Mouse (Mus musculus) heart, embryonic 12.5 days (tissue): ENCODE data around the gene Prc1. TPM values are rescaled to one million over a fixed set of nuclear protein-coding genes. Genes with fewer than 3 reads are reported as not detected.

Experiments
- ATAC-seq: fragments of 200-750 bp; cut with Nextera tagmentation; 2 replicates; pipeline ENCODE4 v1.8.0; 2017; ENCODE audit warnings: moderate TSS enrichment, moderate library complexity; ENCODE audit not compliant: insufficient number of reproducible peaks, low FRiP score
- H3K27ac ChIP-seq: fragments of 300-500 bp; sonication (generic); 2 replicates; pipeline ENCODE4 v1.5.1; 2016; ENCODE audit warnings: mild to moderate bottlenecking, moderate library complexity; ENCODE audit not compliant: poor library complexity, severe bottlenecking
- H3K27me3 ChIP-seq: fragments of 300-500 bp; sonication (generic); replicated peaks from 2 replicates; pipeline ENCODE4 v1.6.1; 2016; ENCODE audit warnings: mild to moderate bottlenecking, moderate library complexity
- H3K36me3 ChIP-seq: fragments of 300-500 bp; sonication (generic); 2 replicates; pipeline ENCODE4 v1.6.1; 2016; ENCODE audit warnings: mild to moderate bottlenecking, moderate library complexity
- H3K4me1 ChIP-seq: fragments of 300-500 bp; sonication (generic); replicated peaks from 2 replicates; pipeline ENCODE4 v1.6.1; 2016; ENCODE audit warnings: mild to moderate bottlenecking
- H3K4me2 ChIP-seq: fragments of 300-500 bp; sonication (generic); 2 replicates; pipeline ENCODE4 v1.6.1; 2016; ENCODE audit warnings: mild to moderate bottlenecking, moderate library complexity
- H3K4me3 ChIP-seq: fragments of 300-500 bp; sonication (generic); 2 replicates; pipeline ENCODE4 v1.5.1; 2016; ENCODE audit warnings: mild to moderate bottlenecking
- H3K9ac ChIP-seq: fragments of 300-500 bp; sonication (generic); 2 replicates; pipeline ENCODE4 v1.6.1; 2016; ENCODE audit warnings: mild to moderate bottlenecking, moderate library complexity
- H3K9me3 ChIP-seq: fragments of 300-500 bp; sonication (generic); replicated peaks from 2 replicates; pipeline ENCODE4 v1.6.1; 2016; ENCODE audit warnings: mild to moderate bottlenecking, moderate library complexity
- WGBS: fragments of 180-500 bp; shearing (Covaris S2); methylation state at CpG from one replicate; pipeline ENCODE4 v1.1.7; 2016; 5-methylcytosine and 5-hydroxymethylcytosine counted together
- polyA plus RNA-seq: library from polyadenylated mRNA; unstranded; fragments of >200 nt; fragmentation: Nextera tagmentation; extraction: Ambion mirVana; gene quantifications from 2 replicates; pipeline ENCODE4 v1.2.1, GENCODE M21; 2016

Gene Prc1
- polyA plus RNA-seq, 1 experiment from 2014 or later = 137 TPM

DNA sequence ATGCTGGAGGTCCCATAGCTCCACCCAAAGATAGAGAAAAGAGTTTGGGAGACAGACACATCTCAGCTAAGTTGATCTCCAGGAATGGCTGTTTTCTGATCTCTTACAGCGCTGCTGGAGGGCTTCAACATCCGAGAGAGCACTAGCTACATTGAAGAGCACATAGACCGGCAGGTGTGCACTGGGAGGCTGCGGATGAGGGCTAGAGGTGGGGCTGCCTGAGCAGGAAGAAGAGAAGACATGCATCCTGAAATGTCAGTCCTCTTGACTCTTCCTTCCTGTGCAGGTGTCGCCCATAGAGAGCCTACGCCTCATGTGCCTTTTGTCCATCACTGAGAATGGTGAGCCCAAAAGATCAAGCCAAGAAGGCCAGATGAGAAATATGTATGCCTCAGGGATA, 8.5 kb upstream of the Prc1 start:
- Histone ChIP-seq H3K4me1 (peaks cover 4% of the 10 kb centered on the region; the same call in 1 of the 2 replicates), H3K9ac (no peak overlapping the region), H3K4me2 (no peak overlapping the region), H3K27ac (no peak overlapping the region), H3K9me3 (no peaks in the 10 kb centered on the region; the same call in 1 of the 2 replicates), H3K4me3 (no peak overlapping the region), H3K27me3 (no peaks in the 10 kb centered on the region), H3K36me3 (peaks cover 73% of the 10 kb centered on the region)
- no peak for ATAC-seq
- WGBS = 90% methylated on average over 6 of the region's 6 CpGs

DNA sequence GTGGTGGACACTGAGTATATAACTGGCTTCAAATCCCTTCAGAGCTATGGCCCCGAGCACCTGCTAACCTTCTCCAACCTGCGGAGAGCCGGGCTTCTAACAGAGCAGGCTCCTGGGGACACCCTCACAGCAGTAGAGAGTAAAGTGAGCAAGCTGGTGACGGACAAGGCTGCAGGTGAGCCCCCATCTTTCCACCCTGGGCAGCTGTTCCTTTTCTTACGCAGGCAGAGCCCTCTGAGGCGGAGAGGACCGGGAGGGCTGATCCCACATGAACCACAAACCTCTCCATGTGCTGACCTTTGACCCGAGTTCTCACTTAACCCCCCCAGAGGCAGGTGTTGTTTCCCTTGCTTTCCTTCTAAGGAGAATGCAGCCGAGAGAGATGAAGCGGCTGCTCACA, 6.5 kb upstream of the Prc1 start:
- H3K4me2 ChIP-seq = no peak overlapping the region

DNA sequence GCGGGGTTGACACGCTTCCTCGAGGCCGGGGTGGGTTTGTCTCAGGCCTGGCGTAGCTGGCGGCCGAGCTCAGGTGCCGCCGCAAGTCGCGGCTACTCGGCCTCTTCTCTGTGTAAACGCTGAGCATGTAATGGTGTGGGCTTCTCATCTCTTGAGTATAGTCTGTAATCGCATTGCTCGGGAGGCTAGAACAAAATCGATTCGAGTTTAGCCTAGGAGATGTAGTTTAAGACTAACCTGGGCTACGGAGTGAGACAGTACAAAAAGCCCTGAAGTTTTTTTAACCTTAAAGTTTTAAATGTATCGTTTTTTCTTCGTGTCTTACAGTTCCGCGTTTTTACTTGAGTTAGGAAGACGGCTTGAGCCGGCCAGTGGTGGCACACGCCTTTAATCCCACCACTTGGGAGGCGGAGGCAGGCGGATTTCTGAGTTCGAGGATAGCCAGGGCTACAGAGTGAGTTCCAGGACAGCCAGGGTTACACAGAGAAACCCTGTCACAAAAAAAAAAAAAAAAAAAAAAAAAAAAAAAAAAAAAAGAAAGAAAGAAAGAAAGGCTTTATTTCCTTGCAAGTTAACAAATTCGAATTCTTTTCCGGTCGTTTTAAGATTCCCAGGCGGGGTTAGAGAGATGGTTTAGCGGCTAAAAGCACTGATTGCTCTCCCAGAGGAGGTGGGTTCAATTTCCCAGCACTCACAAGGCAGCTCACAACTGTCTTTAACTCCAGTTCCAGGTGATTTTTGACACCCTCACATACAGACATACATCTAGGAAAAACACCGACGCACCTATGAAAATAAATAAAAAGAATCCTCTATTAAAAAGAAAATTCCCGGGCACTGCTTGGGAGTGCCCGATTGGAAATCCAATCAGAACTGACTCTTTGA, 756 bp downstream of the Prc1 start:
- H3K27me3 ChIP-seq = no peaks in the 10 kb centered on the region
- ATAC-seq = peak; percentile 67
- H3K9me3 ChIP-seq = no peaks in the 10 kb centered on the region; the same call in 1 of the 2 replicates
- H3K27ac ChIP-seq = peak overlapping the region; percentile 83
- H3K4me3 ChIP-seq = peak overlapping the region; percentile 93
- H3K36me3 ChIP-seq = peaks cover 32% of the 10 kb centered on the region
- peaks cover 19% of the 10 kb centered on the region for H3K4me1 ChIP-seq
- H3K9ac ChIP-seq = peak overlapping the region; percentile 87
- H3K4me2 ChIP-seq = peak overlapping the region; percentile 79
- WGBS = 8% methylated on average over 37 of the region's 37 CpGs

More for the DNA sequence above, 6.5 kb upstream of the Prc1 start:
- Histone ChIP-seq H3K36me3 (peaks cover 79% of the 10 kb centered on the region), H3K9ac (no peak overlapping the region), H3K4me3 (no peak overlapping the region), H3K4me1 (peaks cover 4% of the 10 kb centered on the region; the same call in 1 of the 2 replicates), H3K27ac (no peak overlapping the region), H3K27me3 (no peaks in the 10 kb centered on the region), H3K9me3 (no peaks in the 10 kb centered on the region; the same call in 1 of the 2 replicates)
- ATAC-seq = no peak
- 84% methylated on average over 10 of the region's 10 CpGs for WGBS

DNA sequence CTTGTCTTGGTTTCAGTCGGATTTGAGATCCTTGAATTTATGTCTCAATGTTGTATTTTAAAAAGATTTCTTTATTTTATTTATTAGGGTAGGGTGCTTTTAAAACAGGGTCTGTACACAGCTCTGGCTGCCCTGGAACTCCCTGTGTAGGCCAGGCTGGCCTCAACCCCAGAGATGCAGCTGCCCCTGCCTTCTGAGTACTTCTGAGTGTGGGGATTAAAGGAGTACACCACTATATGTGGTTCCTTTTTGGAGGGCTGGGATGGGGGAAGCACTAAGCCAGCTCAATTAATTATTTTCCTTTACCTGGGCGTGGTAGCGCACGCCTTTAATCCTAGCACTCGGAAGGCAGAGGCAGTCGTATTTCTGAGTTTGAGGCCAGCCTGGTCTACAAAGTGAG, 2.2 kb downstream of the Prc1 start:
- Histone ChIP-seq H3K4me2 (peak overlapping the region; percentile 42), H3K9ac (no peak overlapping the region), H3K9me3 (no peaks in the 10 kb centered on the region), H3K36me3 (peaks cover 29% of the 10 kb centered on the region), H3K27me3 (no peaks in the 10 kb centered on the region), H3K27ac (no peak overlapping the region), H3K4me3 (0 out of 2 replicates have a peak overlapping the region, but pooled peaks have one; percentile 12), H3K4me1 (peaks cover 19% of the 10 kb centered on the region)
- 92% methylated on average over 6 of the region's 6 CpGs for WGBS
- no peak for ATAC-seq

DNA sequence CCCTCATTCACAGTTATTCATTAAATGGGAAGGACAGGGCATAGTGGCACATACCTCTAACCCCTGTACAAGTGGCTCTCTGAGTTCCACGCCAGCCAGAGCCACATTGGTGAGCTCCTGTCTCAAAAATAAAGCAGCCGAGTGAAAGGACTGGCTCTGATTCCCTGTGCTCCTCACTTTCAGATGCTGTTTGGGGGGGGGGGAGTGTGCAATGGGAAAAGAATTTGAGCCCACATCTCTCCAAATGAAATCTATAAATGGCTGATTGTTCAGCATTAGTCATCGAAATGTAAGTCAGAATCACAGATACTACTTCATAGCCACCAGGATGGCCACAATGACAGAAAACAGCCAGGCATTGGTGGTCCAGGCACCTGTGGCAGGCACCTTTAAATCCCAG, 2.8 kb downstream of the Prc1 start:
- WGBS = 69% methylated on average over 3 of the region's 3 CpGs
- H3K9me3 ChIP-seq = no peaks in the 10 kb centered on the region
- ATAC-seq = no peak
- peaks cover 34% of the 10 kb centered on the region for H3K36me3 ChIP-seq
- no peaks in the 10 kb centered on the region for H3K27me3 ChIP-seq
- no peak overlapping the region for H3K27ac ChIP-seq
- 0 out of 2 replicates have a peak overlapping the region, but pooled peaks have one; percentile 42 for H3K4me2 ChIP-seq
- H3K9ac ChIP-seq = no peak overlapping the region
- H3K4me1 ChIP-seq = peaks cover 19% of the 10 kb centered on the region
- no peak overlapping the region for H3K4me3 ChIP-seq

DNA sequence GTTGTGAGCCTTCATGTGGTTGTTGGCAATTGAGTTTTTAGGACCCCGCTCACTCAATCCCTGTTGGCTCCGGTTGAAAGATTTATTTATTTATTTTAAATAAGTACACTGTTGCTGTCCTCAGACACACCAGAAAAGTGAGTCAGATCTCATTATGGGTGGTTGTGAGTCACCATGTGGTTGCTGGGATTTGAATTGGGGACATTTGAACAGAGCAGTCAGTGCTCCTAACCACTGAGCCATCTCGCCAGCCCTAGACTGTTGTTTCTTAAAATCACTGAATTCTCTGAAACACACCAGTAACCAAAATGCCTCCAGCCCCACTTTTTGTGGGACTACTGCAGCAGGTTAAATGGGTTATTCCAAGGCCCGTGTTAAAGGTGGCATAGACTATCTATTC, 4.5 kb downstream of the Prc1 start:
- peaks cover 47% of the 10 kb centered on the region for H3K36me3 ChIP-seq
- no peaks in the 10 kb centered on the region for H3K9me3 ChIP-seq
- no peak overlapping the region for H3K27ac ChIP-seq
- H3K4me3 ChIP-seq = no peak overlapping the region
- no peak overlapping the region for H3K4me2 ChIP-seq
- 94% methylated on average over 4 of the region's 4 CpGs for WGBS
- ATAC-seq = no peak
- H3K9ac ChIP-seq = no peak overlapping the region
- H3K27me3 ChIP-seq = no peaks in the 10 kb centered on the region
- H3K4me1 ChIP-seq = peaks cover 19% of the 10 kb centered on the region

DNA sequence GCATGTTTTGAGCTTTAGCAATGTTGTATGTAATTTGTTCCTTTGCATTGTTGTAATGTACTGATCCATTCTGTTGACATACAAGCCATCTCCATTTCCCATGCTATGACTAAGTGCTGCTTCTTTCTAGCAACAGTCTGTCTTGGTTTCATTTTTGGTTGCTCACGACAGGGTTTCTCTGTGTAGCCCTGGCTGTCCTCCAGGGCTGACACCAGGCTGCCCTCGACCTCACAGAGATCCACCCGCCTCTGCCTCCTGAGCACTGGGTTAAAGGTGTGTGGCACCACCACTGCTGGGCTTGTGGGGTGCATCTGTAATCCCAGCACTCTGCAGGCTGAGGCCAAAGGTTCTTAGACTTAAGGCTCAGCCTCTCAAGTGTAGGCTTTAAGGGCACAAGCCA, 5.3 kb downstream of the Prc1 start:
- Histone ChIP-seq H3K27me3 (no peaks in the 10 kb centered on the region), H3K4me1 (peaks cover 19% of the 10 kb centered on the region), H3K36me3 (peaks cover 55% of the 10 kb centered on the region), H3K4me2 (no peak overlapping the region), H3K4me3 (no peak overlapping the region), H3K9ac (no peak overlapping the region), H3K27ac (no peak overlapping the region), H3K9me3 (no peaks in the 10 kb centered on the region)
- 93% methylated on average over 3 of the region's 3 CpGs for WGBS
- ATAC-seq = no peak

DNA sequence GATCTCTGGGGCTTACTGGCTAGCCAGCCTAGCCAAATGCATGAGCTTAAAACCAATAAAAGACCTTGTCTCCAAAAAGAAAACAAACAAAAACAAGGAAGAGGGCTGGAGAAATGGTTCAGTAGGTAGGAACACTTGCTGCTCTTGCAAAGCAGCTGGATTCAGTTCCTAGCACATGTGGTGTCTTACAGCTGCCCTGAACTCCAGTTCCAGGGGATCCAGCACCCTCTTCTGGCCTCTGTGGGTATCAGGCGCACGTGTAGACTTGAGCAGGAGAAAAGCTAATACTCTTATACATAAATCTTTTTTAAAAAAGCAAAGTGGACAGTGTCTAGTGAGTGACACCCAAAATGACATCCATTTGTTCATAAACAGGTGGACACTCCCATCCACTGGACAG, 7.3 kb downstream of the Prc1 start:
- Histone ChIP-seq H3K9me3 (no peaks in the 10 kb centered on the region), H3K4me3 (no peak overlapping the region), H3K9ac (no peak overlapping the region), H3K36me3 (peaks cover 73% of the 10 kb centered on the region), H3K4me2 (no peak overlapping the region), H3K27ac (no peak overlapping the region), H3K27me3 (no peaks in the 10 kb centered on the region), H3K4me1 (peaks cover 12% of the 10 kb centered on the region)
- 91% methylated on average over 2 of the region's 2 CpGs for WGBS
- no peak for ATAC-seq

DNA sequence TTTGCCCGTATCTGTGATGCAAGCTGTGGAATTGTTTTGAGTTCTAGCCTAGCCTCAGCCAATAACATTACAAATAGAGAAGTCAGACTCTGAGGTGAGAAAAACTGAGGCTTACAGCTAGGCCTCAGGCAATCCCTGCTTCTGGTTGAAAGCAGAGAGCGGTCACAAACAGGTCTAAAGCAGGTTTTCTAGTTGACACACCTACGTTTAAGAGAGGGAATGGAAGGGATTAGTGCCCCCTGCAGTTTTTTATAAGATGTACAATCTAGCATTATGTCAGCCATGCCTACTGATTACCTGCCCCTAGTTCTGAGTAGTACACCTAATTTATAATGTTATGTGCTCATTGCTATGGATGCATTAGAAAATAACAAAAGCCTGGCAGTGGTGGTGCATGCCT, 13.5 kb downstream of the Prc1 start:
- H3K36me3 ChIP-seq = peaks cover 93% of the 10 kb centered on the region
- H3K4me3 ChIP-seq = no peak overlapping the region
- 83% methylated on average over 3 of the region's 3 CpGs for WGBS
- H3K27ac ChIP-seq = no peak overlapping the region
- no peak for ATAC-seq
- H3K9me3 ChIP-seq = no peaks in the 10 kb centered on the region
- H3K4me2 ChIP-seq = no peak overlapping the region
- H3K4me1 ChIP-seq = no peaks in the 10 kb centered on the region
- H3K9ac ChIP-seq = no peak overlapping the region
- H3K27me3 ChIP-seq = no peaks in the 10 kb centered on the region

DNA sequence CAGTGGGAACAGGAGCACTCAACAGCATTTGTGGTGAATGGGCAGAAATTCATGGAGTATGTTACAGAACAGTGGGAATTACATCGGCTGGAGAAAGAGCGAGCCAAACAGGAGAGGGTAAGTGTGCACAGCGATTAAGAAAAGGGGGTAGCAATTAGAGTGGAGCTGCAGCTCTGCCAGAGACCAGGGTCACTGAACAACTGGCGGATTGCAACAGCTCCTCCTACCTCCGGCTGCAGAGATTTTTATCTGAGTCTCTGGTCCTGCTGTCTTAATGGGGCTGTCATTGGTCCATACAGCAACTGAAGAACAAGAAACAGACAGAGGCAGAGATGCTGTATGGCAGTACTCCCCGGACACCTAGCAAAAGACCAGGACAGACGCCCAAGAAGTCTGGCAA, 16.5 kb downstream of the Prc1 start:
- Histone ChIP-seq H3K9ac (no peak overlapping the region), H3K27ac (no peak overlapping the region), H3K27me3 (no peaks in the 10 kb centered on the region), H3K36me3 (peaks cover 94% of the 10 kb centered on the region), H3K4me1 (no peaks in the 10 kb centered on the region), H3K4me3 (no peak overlapping the region), H3K4me2 (no peak overlapping the region), H3K9me3 (no peaks in the 10 kb centered on the region)
- no peak for ATAC-seq
- WGBS = 77% methylated on average over 7 of the region's 7 CpGs

DNA sequence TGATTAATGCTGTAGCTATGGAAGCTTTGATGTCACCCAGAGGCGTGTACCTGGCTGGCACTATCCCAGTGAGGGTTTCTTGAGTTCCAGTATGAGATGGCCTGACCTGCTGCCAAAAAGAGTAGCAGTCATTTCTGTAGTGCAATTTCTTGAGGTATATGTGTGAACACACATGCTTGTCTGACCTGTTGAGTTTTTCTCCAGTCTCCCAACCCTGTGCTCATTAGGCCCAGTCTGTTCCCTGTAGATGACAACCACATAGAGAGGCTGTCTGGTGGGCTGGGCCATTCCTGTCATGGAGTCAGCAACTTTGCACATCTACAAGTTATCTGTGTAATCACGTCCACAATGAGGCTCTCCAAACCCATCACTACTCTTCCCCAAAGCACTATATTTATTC, 21.5 kb downstream of the Prc1 start:
- H3K4me1 ChIP-seq = peaks cover 22% of the 10 kb centered on the region
- no peak for ATAC-seq
- H3K27ac ChIP-seq = no peak overlapping the region

More for the DNA sequence above, 21.5 kb downstream of the Prc1 start:
- Histone ChIP-seq H3K9ac (no peak overlapping the region), H3K4me2 (no peak overlapping the region), H3K36me3 (peaks cover 80% of the 10 kb centered on the region), H3K4me3 (no peak overlapping the region), H3K27me3 (no peaks in the 10 kb centered on the region), H3K9me3 (no peaks in the 10 kb centered on the region)
- WGBS = 80% methylated on average over 2 of the region's 2 CpGs
